Mouse (Mus musculus): ENCODE results near the gene Ptprn2. TPM values are rescaled to one million over a fixed set of nuclear protein-coding genes. Genes with fewer than 3 reads are reported as not detected.

Ptprn2 gene
- total and polyA plus RNA-seq, 3 experiments: 0.22 TPM; not detected in 2

DNA sequence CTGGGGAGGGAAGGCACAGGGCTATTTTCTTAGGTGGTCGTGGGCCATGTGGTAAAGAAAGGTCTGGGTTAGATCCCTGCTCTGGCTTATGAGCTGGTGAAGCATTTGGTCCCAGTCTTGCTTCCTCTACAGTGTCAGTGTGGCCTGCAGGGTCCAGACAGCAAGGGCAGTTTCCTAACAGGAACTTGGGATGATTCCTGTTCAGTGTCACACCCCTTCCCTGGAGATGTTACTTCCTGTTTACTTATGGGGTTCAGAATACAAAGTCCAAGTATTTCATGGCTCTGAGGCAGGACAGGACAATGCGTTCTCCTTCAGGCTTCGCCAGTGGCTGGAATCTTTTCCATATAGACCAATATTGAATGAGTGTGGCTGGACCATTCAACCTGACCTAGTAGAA, 741.7 kb downstream of the Ptprn2 start:
- H3K4me1 ChIP-seq (ENCODE audit: insufficient read depth, low read depth, low read length): no peaks in the 10 kb centered on the region
- no peak for TF ChIP-seq GATA2 (IDR thresholded peaks at IDR 0.05; ENCODE audit: borderline replicate concordance, low read depth, low read length)
- TF ChIP-seq POLR2AphosphoS5 (IDR thresholded peaks at IDR 0.05; ENCODE audit: insufficient replicate concordance, low read depth, low read length): no peak
- TF ChIP-seq GATA1 (IDR thresholded peaks at IDR 0.05; ENCODE audit: borderline replicate concordance, low read length): no peak
- no peak for DNase-seq (ENCODE audit: low spot score)
- no peak overlapping the region for H3K4me3 ChIP-seq (ENCODE audit: low read depth, low read length)
- H3K36me3 ChIP-seq (replicated peaks): no peaks in the 10 kb centered on the region
- peaks cover 70% of the 10 kb centered on the region for H3K9me3 ChIP-seq (replicated peaks)
- no peaks in the 10 kb centered on the region for H3K27me3 ChIP-seq (ENCODE audit: insufficient read depth, low read length)
- ATAC-seq (ENCODE audit: extremely low read depth, insufficient number of reproducible peaks, low FRiP score, poor library complexity, severe bottlenecking): no peak

DNA sequence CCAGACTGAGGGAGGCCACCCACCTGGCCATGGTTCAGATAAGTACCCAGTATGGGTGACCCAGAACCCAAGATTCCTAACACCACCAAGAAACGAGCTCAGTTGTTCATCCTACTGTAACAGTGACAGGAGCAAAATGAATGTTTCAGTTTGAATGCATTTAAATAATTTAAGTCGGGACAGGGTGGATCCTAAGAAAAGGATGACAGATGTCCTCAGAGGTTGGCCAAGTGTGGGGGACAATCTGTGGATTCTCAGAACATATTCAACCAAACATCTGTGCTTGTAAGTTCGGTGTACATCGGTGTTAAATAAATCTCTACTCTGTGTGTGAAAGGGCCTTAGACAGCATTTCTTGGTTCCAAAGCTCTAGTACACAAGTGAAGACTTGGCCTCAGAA, 743.9 kb downstream of the Ptprn2 start:
- Histone ChIP-seq H3K9me3 (replicated peaks) (peaks cover 76% of the 10 kb centered on the region), H3K27me3 (ENCODE audit: insufficient read depth, low read length) (no peaks in the 10 kb centered on the region), H3K36me3 (replicated peaks) (no peaks in the 10 kb centered on the region), H3K4me3 (ENCODE audit: low read depth, low read length) (no peak overlapping the region), H3K4me1 (ENCODE audit: insufficient read depth, low read depth, low read length) (no peaks in the 10 kb centered on the region)
- DNase-seq (ENCODE audit: low spot score) (no peak), ATAC-seq (ENCODE audit: extremely low read depth, insufficient number of reproducible peaks, low FRiP score, poor library complexity, severe bottlenecking) (no peak)
- no peak for TF ChIP-seq POLR2AphosphoS5 (IDR thresholded peaks at IDR 0.05; ENCODE audit: insufficient replicate concordance, low read depth, low read length)
- TF ChIP-seq TAL1 (conservative IDR thresholded peaks at IDR 0.05; ENCODE audit: low read depth, low read length): no peak
- no peak for TF ChIP-seq GATA2 (IDR thresholded peaks at IDR 0.05; ENCODE audit: borderline replicate concordance, low read depth, low read length)
- no peak for TF ChIP-seq CTCF (IDR thresholded peaks at IDR 0.05; ENCODE audit: low read depth, low read length)
- no peak for TF ChIP-seq GATA1 (IDR thresholded peaks at IDR 0.05; ENCODE audit: borderline replicate concordance, low read length)

DNA sequence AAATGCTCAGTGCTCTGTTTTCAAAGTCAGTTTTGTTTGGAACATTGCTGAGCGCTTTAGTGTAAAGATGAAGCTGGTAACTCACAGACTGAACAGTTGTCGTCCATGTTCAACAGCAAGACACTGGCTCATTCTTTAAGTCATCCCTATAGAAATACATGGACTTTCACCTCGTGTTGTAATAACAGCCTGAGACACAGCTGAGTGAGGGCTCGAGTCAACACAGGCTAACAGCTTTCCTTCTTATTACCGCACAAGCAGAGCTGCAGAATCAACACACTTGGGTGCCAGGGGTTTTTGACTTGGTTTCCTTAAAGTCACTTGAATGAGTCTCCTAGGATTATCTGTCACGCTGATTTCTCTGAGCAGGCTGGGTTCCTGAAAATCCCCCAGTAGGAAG, 744.8 kb downstream of the Ptprn2 start:
- ATAC-seq (ENCODE audit: extremely low read depth, insufficient number of reproducible peaks, low FRiP score, poor library complexity, severe bottlenecking): no peak
- Histone ChIP-seq H3K36me3 (replicated peaks) (no peaks in the 10 kb centered on the region), H3K9me3 (replicated peaks) (peaks cover 77% of the 10 kb centered on the region), H3K4me1 (ENCODE audit: insufficient read depth, low read depth, low read length) (no peaks in the 10 kb centered on the region), H3K4me3 (ENCODE audit: low read depth, low read length) (no peak overlapping the region), H3K27me3 (ENCODE audit: insufficient read depth, low read length) (no peaks in the 10 kb centered on the region)
- TF ChIP-seq GATA1 (IDR thresholded peaks at IDR 0.05; ENCODE audit: borderline replicate concordance, low read length) (no peak), POLR2AphosphoS5 (IDR thresholded peaks at IDR 0.05; ENCODE audit: insufficient replicate concordance, low read depth, low read length) (no peak), TAL1 (conservative IDR thresholded peaks at IDR 0.05; ENCODE audit: low read depth, low read length) (no peak), CTCF (IDR thresholded peaks at IDR 0.05; ENCODE audit: low read depth, low read length) (no peak), GATA2 (IDR thresholded peaks at IDR 0.05; ENCODE audit: borderline replicate concordance, low read depth, low read length) (no peak)
- no peak for DNase-seq (ENCODE audit: low spot score)

- no peaks in the 10 kb centered on the region for H3K27me3 ChIP-seq (ENCODE audit: insufficient read depth, low read length)
- no peak for ATAC-seq (ENCODE audit: extremely low read depth, insufficient number of reproducible peaks, low FRiP score, poor library complexity, severe bottlenecking)
- TF ChIP-seq GATA2 (IDR thresholded peaks at IDR 0.05; ENCODE audit: borderline replicate concordance, low read depth, low read length): no peak
- no peak for TF ChIP-seq CTCF (IDR thresholded peaks at IDR 0.05; ENCODE audit: low read depth, low read length)
- TF ChIP-seq TAL1 (conservative IDR thresholded peaks at IDR 0.05; ENCODE audit: low read depth, low read length): no peak
- TF ChIP-seq POLR2AphosphoS5 (IDR thresholded peaks at IDR 0.05; ENCODE audit: insufficient replicate concordance, low read depth, low read length): no peak
- no peak for TF ChIP-seq GATA1 (IDR thresholded peaks at IDR 0.05; ENCODE audit: borderline replicate concordance, low read length)
Observed at GRCm38 (mm10) chr12:117231850-117232249, 746.3 kb downstream of the Ptprn2 start.

GRCm38 (mm10) chr12:117235114-117235513, 749.6 kb downstream of the Ptprn2 start:
- ATAC-seq (ENCODE audit: extremely low read depth, insufficient number of reproducible peaks, low FRiP score, poor library complexity, severe bottlenecking): no peak
- no peaks in the 10 kb centered on the region for H3K36me3 ChIP-seq (replicated peaks)
- no peak overlapping the region for H3K4me3 ChIP-seq (ENCODE audit: low read depth, low read length)
- no peak for DNase-seq (ENCODE audit: low spot score)
- peaks cover 79% of the 10 kb centered on the region for H3K9me3 ChIP-seq (replicated peaks)
- no peaks in the 10 kb centered on the region for H3K27me3 ChIP-seq (ENCODE audit: insufficient read depth, low read length)
- no peak for TF ChIP-seq TAL1 (conservative IDR thresholded peaks at IDR 0.05; ENCODE audit: low read depth, low read length)
- TF ChIP-seq POLR2AphosphoS5 (IDR thresholded peaks at IDR 0.05; ENCODE audit: insufficient replicate concordance, low read depth, low read length): no peak
- no peaks in the 10 kb centered on the region for H3K4me1 ChIP-seq (ENCODE audit: insufficient read depth, low read depth, low read length)

More at GRCm38 (mm10) chr12:117231850-117232249, 746.3 kb downstream of the Ptprn2 start:
- Histone ChIP-seq H3K36me3 (replicated peaks) (no peaks in the 10 kb centered on the region), H3K9me3 (replicated peaks) (peaks cover 82% of the 10 kb centered on the region), H3K4me3 (ENCODE audit: low read depth, low read length) (no peak overlapping the region), H3K4me1 (ENCODE audit: insufficient read depth, low read depth, low read length) (no peaks in the 10 kb centered on the region)
- no peak for DNase-seq (ENCODE audit: low spot score)

GRCm38 (mm10) chr12:117236020-117236734, 750.7 kb downstream of the Ptprn2 start:
- Histone ChIP-seq H3K36me3 (replicated peaks) (no peaks in the 10 kb centered on the region), H3K4me3 (ENCODE audit: low read depth, low read length) (no peak overlapping the region), H3K4me1 (ENCODE audit: insufficient read depth, low read depth, low read length) (no peaks in the 10 kb centered on the region), H3K9me3 (replicated peaks) (peaks cover 77% of the 10 kb centered on the region), H3K27me3 (ENCODE audit: insufficient read depth, low read length) (no peaks in the 10 kb centered on the region)
- no peak for DNase-seq (ENCODE audit: low spot score)
- ATAC-seq (ENCODE audit: extremely low read depth, insufficient number of reproducible peaks, low FRiP score, poor library complexity, severe bottlenecking): no peak
- TF ChIP-seq GATA1 (IDR thresholded peaks at IDR 0.05; ENCODE audit: borderline replicate concordance, low read length) (no peak), GATA2 (IDR thresholded peaks at IDR 0.05; ENCODE audit: borderline replicate concordance, low read depth, low read length) (no peak)

GRCm38 (mm10) chr12:117236981-117237380, 751.5 kb downstream of the Ptprn2 start:
- Histone ChIP-seq H3K27me3 (ENCODE audit: insufficient read depth, low read length) (no peaks in the 10 kb centered on the region), H3K9me3 (replicated peaks) (peaks cover 83% of the 10 kb centered on the region), H3K4me3 (ENCODE audit: low read depth, low read length) (no peak overlapping the region), H3K4me1 (ENCODE audit: insufficient read depth, low read depth, low read length) (no peaks in the 10 kb centered on the region), H3K36me3 (replicated peaks) (no peaks in the 10 kb centered on the region)
- TF ChIP-seq GATA2 (IDR thresholded peaks at IDR 0.05; ENCODE audit: borderline replicate concordance, low read depth, low read length) (no peak), TAL1 (conservative IDR thresholded peaks at IDR 0.05; ENCODE audit: low read depth, low read length) (no peak), CTCF (IDR thresholded peaks at IDR 0.05; ENCODE audit: low read depth, low read length) (no peak), GATA1 (IDR thresholded peaks at IDR 0.05; ENCODE audit: borderline replicate concordance, low read length) (no peak), POLR2AphosphoS5 (IDR thresholded peaks at IDR 0.05; ENCODE audit: insufficient replicate concordance, low read depth, low read length) (no peak)
- ATAC-seq (ENCODE audit: extremely low read depth, insufficient number of reproducible peaks, low FRiP score, poor library complexity, severe bottlenecking) (no peak), DNase-seq (ENCODE audit: low spot score) (no peak)
